Mouse (Mus musculus): ENCODE results near the gene Taf5l. TPM values are rescaled to one million over a fixed set of nuclear protein-coding genes. Genes with fewer than 3 reads are reported as not detected.
"Not testable (repeated sequence)": the region's sequence is repeated elsewhere in the genome, so short reads cannot be mapped to it uniquely, and the experiment has no call there.

The Taf5l gene
- 10 to 100 TPM; 22.1 to 23.0 (median 22.5) TPM for total RNA-seq (2022)

- peak; percentile 84 to 86 for DNase-seq (ENCODE audit: low spot score in 2 of 2)
These were observed at the start of gene Taf5l, which contains the start of gene Urb2 for GRCm38 (mm10) chr8:124021237-124022227. Gene Taf5l, minus strand, starts transcription at chr8:124021397. Gene Urb2, plus strand, starts transcription at chr8:124021508.

- no peak for DNase-seq (ENCODE audit: low spot score in 2 of 2)
These were observed 49.4 kb upstream of the Taf5l start for GRCm38 (mm10) chr8:124070363-124071324.

DNA sequence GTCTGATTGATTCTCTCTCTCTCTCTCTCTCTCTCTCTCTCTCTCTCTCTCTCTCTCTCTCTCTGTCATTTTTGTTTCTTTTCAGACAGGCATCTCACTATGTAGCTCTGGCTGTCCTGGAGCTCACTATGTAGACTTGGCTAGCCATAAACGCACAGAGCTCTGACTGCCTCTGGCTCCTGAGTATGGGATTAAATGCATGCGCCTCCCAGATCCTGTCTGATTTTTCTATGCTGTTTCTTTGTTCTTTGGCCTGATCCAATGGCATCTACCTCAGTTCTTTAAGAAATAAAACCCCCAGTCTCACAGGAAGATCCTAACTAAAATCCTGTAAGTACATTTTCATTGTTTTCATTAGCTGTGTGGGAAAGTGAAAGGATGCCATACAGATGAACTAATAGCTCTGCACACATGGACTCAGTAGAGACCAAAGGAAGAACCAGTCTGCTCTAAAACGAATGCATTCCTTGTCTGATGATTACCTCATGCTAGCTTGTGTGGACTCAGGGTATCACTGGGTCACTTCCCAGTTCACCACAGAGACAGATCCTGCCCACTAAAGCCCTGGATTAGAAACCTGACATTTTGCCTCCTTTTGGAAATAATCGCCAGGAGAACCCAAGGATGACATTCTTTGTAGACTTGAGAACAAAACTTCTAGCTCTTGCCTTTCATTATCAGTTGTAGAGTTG lies 46.0 kb upstream of the Taf5l start:
- DNase-seq (ENCODE audit: low spot score in 2 of 2), result no peak

GRCm38 (mm10) chr8:124066325-124067058 lies 45.3 kb upstream of the Taf5l start:
- DNase-seq (ENCODE audit: low spot score in 2 of 2), result no peak

DNA sequence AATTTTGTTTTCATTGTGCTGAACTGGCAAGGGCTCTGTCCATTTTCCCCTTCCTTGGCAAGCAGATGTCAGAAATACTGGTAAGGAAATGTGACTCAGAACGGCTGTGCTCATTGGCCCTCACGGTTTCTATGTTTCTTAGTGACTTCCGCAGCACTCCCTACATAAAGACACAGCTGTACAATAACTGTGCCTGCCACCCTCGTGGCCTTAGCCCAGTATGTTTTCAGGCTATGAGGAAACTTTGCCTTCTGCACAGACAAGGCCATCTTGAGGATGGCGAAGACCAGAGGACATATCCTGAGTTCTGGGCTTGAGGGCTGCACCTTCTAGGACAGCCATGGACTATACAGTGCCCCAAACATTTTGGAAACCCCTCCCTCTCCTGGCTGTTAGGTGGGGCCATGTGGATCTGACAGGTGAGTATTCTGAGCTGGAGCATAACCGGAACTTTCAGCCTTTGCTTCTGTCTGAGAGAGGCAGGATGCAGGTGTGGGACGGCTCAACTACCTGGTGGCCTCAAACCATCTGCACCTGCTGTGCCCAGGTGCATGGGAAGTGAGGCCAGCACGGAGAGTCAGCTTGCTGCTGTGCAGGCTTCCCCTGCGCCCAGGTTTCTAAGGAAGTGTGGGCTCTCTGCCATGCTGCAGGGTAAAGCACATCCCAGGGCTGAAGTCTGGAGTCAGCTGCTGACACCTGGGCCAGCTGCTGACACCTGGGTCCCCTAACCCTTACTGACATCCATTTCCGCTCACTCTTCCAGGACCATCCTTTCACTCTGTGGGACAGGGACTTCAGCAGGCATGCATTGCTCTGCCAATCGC lies 35.8 kb upstream of the Taf5l start:
- no peak for DNase-seq (ENCODE audit: low spot score in 2 of 2)

DNA sequence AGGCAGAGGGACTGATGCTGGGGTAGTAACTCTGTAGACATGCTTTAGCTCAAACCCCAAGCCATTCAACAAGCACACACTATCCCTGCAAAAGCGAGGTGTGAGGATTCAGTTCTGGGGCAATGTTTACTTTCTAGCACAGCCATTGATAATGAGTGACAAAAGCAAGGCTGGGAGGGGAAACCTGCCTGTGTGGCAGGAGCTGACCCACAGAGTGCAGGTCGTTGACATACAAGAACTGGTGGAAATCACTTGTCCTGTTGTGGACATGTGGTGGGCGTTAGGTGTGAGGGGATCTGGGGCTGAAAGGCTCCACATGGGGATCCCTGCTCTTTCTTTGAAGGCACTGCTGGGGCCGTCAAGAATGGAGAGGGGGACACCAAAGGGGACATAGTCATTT lies 31.4 kb upstream of the Taf5l start:
- DNase-seq (ENCODE audit: low spot score in 2 of 2), result no peak

DNA sequence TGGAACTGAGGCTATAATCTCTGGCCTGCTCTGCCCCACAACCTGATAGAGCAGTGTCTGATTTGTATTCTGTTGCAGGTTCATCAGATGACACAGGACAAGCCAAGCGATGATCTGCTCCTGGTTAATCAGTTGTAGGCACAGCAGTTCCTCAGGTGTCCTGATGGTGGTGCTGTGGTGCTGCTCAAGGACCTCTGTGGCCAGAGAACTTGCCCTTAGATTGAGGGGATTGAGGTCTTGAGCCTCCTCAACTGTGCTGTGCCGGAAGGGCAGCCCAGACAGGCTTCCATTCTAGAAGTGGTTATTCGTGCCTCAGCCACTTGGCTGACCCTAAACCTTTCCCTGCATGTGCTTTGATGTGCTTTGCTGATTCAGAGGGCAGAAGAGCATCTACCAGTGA lies 30.9 kb upstream of the Taf5l start:
- DNase-seq (ENCODE audit: low spot score in 2 of 2), result peak; percentile 27 to 72

DNA sequence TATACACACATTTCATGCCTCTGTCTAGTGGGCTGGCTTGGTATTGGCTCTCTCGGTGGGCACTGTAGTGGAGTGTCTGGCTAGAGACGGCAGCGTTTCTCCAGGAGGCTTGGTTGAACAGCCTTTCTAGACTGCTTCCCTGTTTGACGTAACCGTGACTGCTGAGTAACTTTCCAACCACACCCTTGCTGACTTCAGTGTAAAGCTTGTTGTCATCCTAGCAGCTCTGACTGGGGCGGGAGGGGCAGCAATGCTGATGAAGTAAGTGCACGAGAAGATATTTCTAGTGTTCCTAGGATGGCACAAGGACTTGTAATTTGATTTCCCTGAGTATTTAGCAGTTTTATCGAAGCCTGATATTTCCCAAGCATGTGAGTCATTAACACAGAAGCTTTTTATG lies 24.7 kb upstream of the Taf5l start:
- DNase-seq (ENCODE audit: low spot score in 2 of 2), result no peak

- no peak for DNase-seq (ENCODE audit: low spot score in 2 of 2)
These were observed 23.7 kb upstream of the Taf5l start for GRCm38 (mm10) chr8:124044931-124045330.

GRCm38 (mm10) chr8:124044421-124044820 lies 23.2 kb upstream of the Taf5l start:
- no peak for DNase-seq (ENCODE audit: low spot score in 2 of 2)

GRCm38 (mm10) chr8:124042201-124042600 lies 21.0 kb upstream of the Taf5l start:
- no peak for DNase-seq (ENCODE audit: low spot score in 2 of 2)

DNA sequence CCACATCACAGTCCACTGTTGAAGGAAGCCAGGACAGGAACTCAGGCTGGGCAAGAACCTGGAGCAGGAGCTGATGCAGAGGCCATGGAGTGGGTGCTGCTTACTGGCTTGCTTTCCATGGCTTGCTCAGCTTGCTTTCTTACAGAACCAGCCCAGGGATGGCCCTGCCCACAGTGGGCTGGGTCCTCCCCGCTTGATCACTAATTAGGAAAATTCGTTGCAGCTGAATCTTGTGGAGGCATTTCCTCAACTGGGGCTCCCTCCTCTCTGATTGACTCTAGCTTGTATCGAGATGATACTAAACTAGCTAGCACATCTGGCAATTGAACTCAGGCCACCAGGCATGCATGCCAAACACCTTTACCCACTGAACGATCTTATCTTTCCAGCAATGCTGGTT lies 18.2 kb upstream of the Taf5l start:
- DNase-seq (ENCODE audit: low spot score in 2 of 2), result no peak

GRCm38 (mm10) chr8:124038121-124038520 lies 16.9 kb upstream of the Taf5l start:
- no peak for DNase-seq (ENCODE audit: low spot score in 2 of 2)

- no peak for DNase-seq (ENCODE audit: low spot score in 2 of 2)
These were observed 12.2 kb upstream of the Taf5l start for GRCm38 (mm10) chr8:124033400-124033799.

GRCm38 (mm10) chr8:124027831-124028230 lies 6.6 kb upstream of the Taf5l start:
- DNase-seq (ENCODE audit: low spot score in 2 of 2), result no peak

DNA sequence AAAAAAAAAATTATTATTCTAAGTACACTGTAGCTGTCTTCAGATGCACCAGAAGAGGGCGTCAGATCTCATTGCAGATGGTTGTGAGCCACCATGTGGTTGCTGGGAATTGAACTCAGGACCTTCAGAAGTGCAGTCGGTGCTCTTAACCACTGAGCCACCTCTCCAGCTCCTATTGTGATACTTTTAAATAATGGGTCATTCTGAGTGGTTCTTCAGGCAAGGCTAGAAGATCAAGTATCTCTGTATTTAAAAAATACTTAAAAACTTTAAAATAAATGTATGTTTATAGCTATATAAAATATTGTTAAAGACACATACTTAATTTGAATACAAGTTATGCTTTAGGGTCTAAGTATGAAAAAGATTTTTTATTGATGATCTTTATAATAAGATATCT lies 5.1 kb upstream of the Taf5l start:
- DNase-seq (ENCODE audit: low spot score in 2 of 2), result not testable (repeated sequence)

DNA sequence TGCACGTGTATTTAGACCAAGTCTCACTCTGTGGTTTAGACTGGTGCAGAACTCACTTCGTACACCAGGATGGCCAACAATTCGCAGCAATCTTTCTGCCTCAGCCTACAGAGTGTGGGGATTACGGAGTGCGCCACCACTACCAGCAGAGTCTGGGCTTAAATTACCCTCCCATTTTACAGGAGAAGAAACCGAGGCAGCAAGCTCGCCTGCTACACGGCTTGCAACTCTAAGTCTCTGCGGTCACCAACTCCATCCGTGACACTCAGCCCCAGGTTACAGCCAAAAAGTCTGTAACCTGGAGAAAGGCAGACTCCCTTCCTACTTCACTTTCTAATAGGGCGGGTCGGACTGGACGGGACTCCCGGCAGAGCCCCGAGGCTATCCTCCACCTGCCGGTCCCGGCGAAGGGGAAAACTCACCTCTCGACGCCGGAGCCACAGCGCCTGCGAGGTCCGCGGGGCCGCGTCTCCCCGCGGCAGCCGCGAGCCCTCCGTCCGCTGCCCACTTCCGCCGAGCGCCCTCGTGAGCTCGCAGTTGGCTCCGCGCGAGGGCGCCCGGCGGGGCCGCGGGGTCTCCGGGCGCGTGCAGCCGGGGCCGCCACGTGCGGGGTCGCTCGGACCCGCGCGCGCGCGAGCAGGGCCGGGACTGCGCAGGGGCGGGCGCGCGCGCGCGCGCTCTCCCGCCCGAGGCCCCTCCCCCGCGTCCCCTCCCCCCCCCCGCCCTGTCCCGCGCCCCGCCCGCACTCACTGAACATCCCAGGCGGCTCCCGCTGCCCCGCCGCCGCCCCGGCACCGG lies 559 bp downstream of the Taf5l start:
- peak in 1 of 2 experiments; percentile 19 for DNase-seq (ENCODE audit: low spot score in 2 of 2)

GRCm38 (mm10) chr8:124019782-124020181 lies 1.4 kb downstream of the Taf5l start:
- no peak for DNase-seq (ENCODE audit: low spot score in 2 of 2)

GRCm38 (mm10) chr8:124014751-124015150 lies 6.4 kb downstream of the Taf5l start:
- DNase-seq (ENCODE audit: low spot score in 2 of 2), result no peak

All from left cerebral cortex, adult 8-10 months (tissue).